Mouse (Mus musculus): ENCODE measurements around the gene Vmn2r105.

The Vmn2r105 gene

GRCm38 (mm10) chr17:20234952-20235351 lies at the start of gene Vmn2r105:
Gene Vmn2r105, minus strand, starts transcription at chr17:20235052.
- DNase-seq (ENCODE audit: low read depth, low spot score): no peak

GRCm38 (mm10) chr17:20255522-20255921 lies 20.7 kb upstream of the Vmn2r105 start:
- no peak for DNase-seq (ENCODE audit: low read depth, low spot score)

GRCm38 (mm10) chr17:20182997-20183396 lies 51.9 kb downstream of the Vmn2r105 start, which contains the start of gene Fpr-rs6:
Gene Fpr-rs6, minus strand, starts transcription at chr17:20183097.
- no peak for DNase-seq (ENCODE audit: low read depth, low spot score)
